Mouse (Mus musculus) intestine, embryonic 16.5 days (tissue): ENCODE results near the gene Rfc2. TPM values are rescaled to one million over a fixed set of nuclear protein-coding genes. Genes with fewer than 3 reads are reported as not detected.
A peak's percentile ranks its signal among the peaks of the same experiment; 100 is the strongest.
"Not testable (repeated sequence)": the region's sequence is repeated elsewhere in the genome, so short reads cannot be mapped to it uniquely, and the experiment has no call there.

ENCODE experiments used
- ATAC-seq: fragments of 200-750 bp; cut with Nextera tagmentation; 2 replicates; pipeline ENCODE4 v1.8.0; 2017; ENCODE audit warnings: moderate TSS enrichment, moderate library complexity
- H3K27ac ChIP-seq: fragments of 300-500 bp; sonication (generic); 2 replicates; pipeline ENCODE4 v1.5.1; 2014; ENCODE audit warnings: mild to moderate bottlenecking, low read length
- H3K27me3 ChIP-seq: fragments of 300-500 bp; sonication (generic); replicated peaks from 2 replicates; pipeline ENCODE4 v1.6.1; 2014; ENCODE audit warnings: low read length, control low read depth, mixed read lengths; ENCODE audit not compliant: control insufficient read depth, insufficient read depth
- H3K36me3 ChIP-seq: fragments of 300-500 bp; sonication (generic); 2 replicates; pipeline ENCODE4 v1.6.1; 2014; ENCODE audit warnings: low read length, control low read depth; ENCODE audit not compliant: control insufficient read depth, insufficient read depth
- H3K4me1 ChIP-seq: fragments of 300-500 bp; sonication (generic); 2 replicates; pipeline ENCODE4 v1.6.1; 2014; ENCODE audit warnings: low read length, control low read depth, mixed read lengths; ENCODE audit not compliant: control insufficient read depth, insufficient read depth
- H3K4me2 ChIP-seq: fragments of 300-500 bp; sonication (generic); 2 replicates; pipeline ENCODE4 v1.6.1; 2014; ENCODE audit warnings: low read depth, low read length, control low read depth
- H3K4me3 ChIP-seq: fragments of 300-500 bp; sonication (generic); 2 replicates; pipeline ENCODE4 v1.5.1; 2014; ENCODE audit warnings: mild to moderate bottlenecking, low read length
- H3K9ac ChIP-seq: fragments of 300-500 bp; sonication (generic); 2 replicates; pipeline ENCODE4 v1.6.1; 2014; ENCODE audit warnings: low read depth, low read length
- H3K9me3 ChIP-seq: fragments of 300-500 bp; sonication (generic); 2 replicates; pipeline ENCODE4 v1.6.1; 2016; ENCODE audit warnings: low read length, control low read depth; ENCODE audit not compliant: control insufficient read depth
- WGBS: fragments of 180-500 bp; shearing (Covaris S2); extraction: QIAGEN DNeasy Blood & Tissue Kit; methylation state at CpG from one replicate; pipeline ENCODE4 v1.1.7; 2014; 5-methylcytosine and 5-hydroxymethylcytosine counted together
- polyA plus RNA-seq: library from polyadenylated mRNA; unstranded; fragments of >200 nt; fragmentation: Nextera tagmentation; extraction: Ambion mirVana; gene quantifications from 2 replicates; pipeline ENCODE4 v1.2.1, GENCODE M21; 2015

Gene Rfc2
- polyA plus RNA-seq, 1 experiment from 2014 or later: 233 TPM

DNA sequence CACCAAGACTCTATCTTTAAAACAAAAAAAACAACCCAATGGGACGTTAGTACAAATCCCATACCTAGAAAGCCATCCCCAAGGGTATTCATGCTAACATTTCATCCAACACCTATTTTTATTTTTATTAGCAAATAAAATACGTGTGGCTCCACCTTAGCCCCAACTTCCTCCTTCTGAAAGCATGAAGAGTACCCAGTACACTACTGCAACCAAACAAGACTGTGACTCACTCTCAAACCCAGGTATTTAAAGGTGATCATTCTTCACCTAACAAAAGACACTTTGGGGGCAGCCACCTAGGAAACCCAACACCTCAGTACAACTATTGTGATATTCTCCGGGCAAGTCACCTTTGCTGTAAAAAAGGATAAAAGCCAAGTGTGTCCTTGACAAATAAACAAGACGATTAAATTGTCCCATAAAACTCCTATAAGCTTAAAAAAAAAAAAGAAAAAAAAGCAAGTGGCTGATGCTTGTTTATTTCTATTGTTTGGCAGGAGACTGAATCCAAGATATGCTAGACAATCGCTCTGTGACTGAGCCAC lies 56.7 kb downstream of the Rfc2 start:
- Histone ChIP-seq H3K27ac (no peak overlapping the region), H3K9me3 (no peaks in the 10 kb centered on the region), H3K4me3 (peak overlapping the region; percentile 94), H3K27me3 (no peaks in the 10 kb centered on the region), H3K4me2 (peak overlapping the region; percentile 55), H3K4me1 (0 out of 2 replicates have a peak, but pooled peaks cover 4% of the 10 kb centered on the region), H3K9ac (peak overlapping the region; percentile 99), H3K36me3 (peaks cover 5% of the 10 kb centered on the region; the same call in 1 of the 2 replicates)
- WGBS: 19% methylated on average over 5 of the region's 5 CpGs
- no peak for ATAC-seq

DNA sequence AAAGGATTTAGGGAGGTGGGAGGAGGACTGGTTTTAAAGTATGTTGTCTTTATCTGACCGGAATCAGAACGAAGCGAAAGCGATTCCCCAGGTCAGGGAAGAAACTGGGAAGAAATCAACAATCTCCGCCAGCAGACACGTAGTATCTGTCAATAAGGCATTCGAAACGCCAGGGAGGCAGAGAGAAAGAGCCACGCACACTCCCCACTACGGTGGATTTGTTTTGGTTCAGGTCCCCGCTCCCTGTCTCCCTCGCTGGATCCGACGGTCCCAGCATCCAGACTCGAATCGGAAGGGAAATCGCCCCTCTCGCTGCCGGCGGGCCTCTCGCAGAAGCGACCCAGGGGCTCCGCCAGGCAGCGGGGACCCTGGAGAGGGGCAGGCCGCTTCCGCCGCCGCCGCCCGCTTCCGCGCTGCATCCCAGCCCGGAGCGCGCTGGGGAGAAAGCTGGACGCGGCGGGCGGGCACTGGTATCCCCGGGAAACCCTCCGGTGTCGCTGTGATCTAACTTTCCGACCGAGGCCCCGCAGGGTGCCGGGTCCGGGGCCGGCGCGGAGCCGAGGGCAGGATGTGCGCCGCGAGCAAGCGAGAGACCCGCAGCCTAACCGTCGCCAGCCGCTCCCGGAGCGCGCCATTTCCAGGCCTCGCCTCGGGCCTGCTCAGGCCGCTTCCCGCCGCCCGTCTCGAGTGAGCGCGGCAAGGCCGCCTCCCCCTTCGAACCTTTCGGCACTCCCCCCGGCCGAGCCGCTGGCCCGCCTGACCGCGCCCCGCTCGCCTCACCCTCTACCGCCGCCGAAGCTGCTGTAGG lies 57.5 kb downstream of the Rfc2 start:
- ATAC-seq: peak; percentile 83
- H3K36me3 ChIP-seq: peaks cover 5% of the 10 kb centered on the region; the same call in 1 of the 2 replicates
- 0 out of 2 replicates have a peak, but pooled peaks cover 4% of the 10 kb centered on the region for H3K4me1 ChIP-seq
- H3K27me3 ChIP-seq: no peaks in the 10 kb centered on the region
- H3K9me3 ChIP-seq: no peaks in the 10 kb centered on the region
- peak overlapping the region; percentile 95 for H3K27ac ChIP-seq
- WGBS: under 1% methylated on average over 63 of the region's 85 CpGs
- peak overlapping the region; percentile 99 for H3K9ac ChIP-seq
- peak overlapping the region; percentile 94 for H3K4me3 ChIP-seq
- H3K4me2 ChIP-seq: peak overlapping the region; percentile 55

DNA sequence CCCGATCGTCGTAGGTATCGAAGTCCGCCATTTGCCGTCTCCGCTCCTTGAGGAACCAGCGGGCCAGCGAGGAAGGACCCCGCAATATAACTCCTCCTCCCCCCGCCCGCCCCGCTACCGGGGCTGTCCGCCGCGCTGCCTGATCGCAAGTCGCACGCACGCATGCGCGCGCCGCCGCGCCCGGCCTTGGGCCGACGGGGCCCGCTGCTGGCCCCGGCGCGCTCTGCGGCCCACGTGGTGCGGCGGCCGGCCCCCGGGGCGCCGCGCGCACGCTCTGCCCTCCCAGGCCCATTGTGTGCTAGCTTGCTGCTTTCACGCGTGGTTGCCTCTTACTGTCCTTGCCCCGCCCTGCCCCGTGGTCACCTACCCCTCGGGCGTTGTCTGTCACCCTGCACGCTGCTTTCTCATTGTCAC lies 58.1 kb downstream of the Rfc2 start, which contains the start of gene Eif4h:
Gene Eif4h, minus strand, starts transcription at position 222 of the 414 bp plus-strand sequence.
- Histone ChIP-seq H3K27ac (peak within 1 kb of the TSS; percentile 95), H3K4me2 (peak within 1 kb of the TSS; percentile 78), H3K4me1 (peaks cover 7% of the 10 kb centered on the region; the same call in 1 of the 2 replicates), H3K9ac (peak within 1 kb of the TSS; percentile 99), H3K27me3 (no peaks in the 10 kb centered on the region), H3K4me3 (peak within 1 kb of the TSS; percentile 94), H3K9me3 (no peaks in the 10 kb centered on the region), H3K36me3 (peaks cover 5% of the 10 kb centered on the region; the same call in 1 of the 2 replicates)
- under 1% methylated on average over 50 of the region's 52 CpGs for WGBS
- ATAC-seq: peak; percentile 93

DNA sequence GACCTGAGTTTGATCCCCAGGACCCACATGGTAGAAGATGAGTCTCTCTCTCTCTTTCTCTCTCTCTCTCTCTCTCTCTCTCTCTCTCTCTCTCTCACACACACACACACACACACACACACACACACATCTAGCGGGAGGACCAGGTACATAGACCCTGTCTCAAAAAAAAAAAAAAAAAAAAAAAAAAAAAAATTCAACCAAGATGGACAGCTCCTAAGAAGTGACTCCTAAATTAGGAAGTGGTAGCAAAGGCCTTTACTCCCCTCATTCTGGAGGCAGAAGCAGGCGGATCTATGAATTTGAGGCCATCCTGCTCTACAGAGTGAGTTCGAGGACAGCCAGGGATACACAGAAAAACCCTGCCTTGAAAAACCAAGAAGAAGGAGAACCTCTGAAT lies 59.2 kb downstream of the Rfc2 start:
- Histone ChIP-seq H3K4me1 (peaks cover 9% of the 10 kb centered on the region; the same call in 1 of the 2 replicates), H3K27me3 (no peaks in the 10 kb centered on the region), H3K36me3 (peaks cover 5% of the 10 kb centered on the region; the same call in 1 of the 2 replicates), H3K9ac (no peak overlapping the region), H3K9me3 (no peaks in the 10 kb centered on the region), H3K4me2 (no peak overlapping the region), H3K27ac (no peak overlapping the region), H3K4me3 (no peak overlapping the region)
- 93% methylated on average over 3 of the region's 3 CpGs for WGBS
- ATAC-seq: no peak

DNA sequence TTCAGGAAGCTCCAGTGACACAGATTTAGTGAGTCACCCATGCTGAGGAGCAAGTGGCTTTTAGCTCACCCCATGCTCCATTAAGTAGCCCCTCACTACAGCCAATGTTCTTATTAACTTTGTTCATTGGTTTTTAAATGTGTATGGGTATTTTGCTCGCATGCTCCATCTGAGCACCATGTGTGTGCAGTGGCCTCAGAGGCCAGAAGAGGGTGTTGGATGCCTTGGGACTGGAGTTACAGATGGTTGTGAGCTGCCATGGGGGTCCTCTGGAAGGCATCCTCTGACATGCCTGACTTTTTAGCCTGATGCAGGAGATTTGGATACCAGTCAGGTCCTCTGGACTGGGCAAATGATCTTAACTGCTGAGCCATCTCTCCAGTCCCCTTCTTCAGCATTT lies 63.0 kb downstream of the Rfc2 start:
- no peak overlapping the region for H3K4me2 ChIP-seq
- H3K27ac ChIP-seq: peak overlapping the region; percentile 43; the same call in 1 of the 2 replicates
- WGBS: 79% methylated on average over 1 of the region's 1 CpGs
- peaks cover 5% of the 10 kb centered on the region; the same call in 1 of the 2 replicates for H3K4me1 ChIP-seq
- no peak overlapping the region for H3K9ac ChIP-seq
- no peaks in the 10 kb centered on the region for H3K27me3 ChIP-seq
- H3K9me3 ChIP-seq: no peaks in the 10 kb centered on the region
- H3K4me3 ChIP-seq: no peak overlapping the region
- no peaks in the 10 kb centered on the region for H3K36me3 ChIP-seq
- no peak for ATAC-seq

DNA sequence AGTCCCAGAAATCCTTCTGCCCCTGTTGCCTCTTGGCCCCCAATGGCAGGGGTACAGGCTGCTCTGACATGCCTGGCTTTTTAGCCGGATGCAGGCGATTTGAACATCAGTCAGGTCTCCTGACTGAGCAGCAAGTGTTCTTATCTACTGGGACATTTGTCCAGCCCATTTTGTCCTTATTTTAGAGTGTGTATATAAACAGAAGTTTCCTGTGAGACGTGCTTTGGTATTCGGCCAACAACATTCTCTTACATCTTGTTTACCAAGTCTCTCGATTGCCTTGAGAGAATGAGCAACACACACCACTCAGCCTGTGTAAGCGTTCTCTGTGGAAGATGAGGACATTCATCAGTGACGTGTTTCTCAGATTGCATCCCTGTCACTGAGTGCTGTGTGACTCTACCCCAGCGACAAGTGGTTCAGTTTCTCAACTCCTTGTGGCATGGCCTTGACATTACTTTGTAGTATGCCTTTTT lies 63.5 kb downstream of the Rfc2 start:
- WGBS: 32% methylated on average over 8 of the region's 8 CpGs
- H3K4me3 ChIP-seq: no peak overlapping the region
- no peak overlapping the region for H3K4me2 ChIP-seq
- H3K27me3 ChIP-seq: no peaks in the 10 kb centered on the region
- peak overlapping the region; percentile 43; the same call in 1 of the 2 replicates for H3K27ac ChIP-seq
- no peaks in the 10 kb centered on the region for H3K9me3 ChIP-seq
- H3K36me3 ChIP-seq: no peaks in the 10 kb centered on the region
- peaks cover 5% of the 10 kb centered on the region; the same call in 1 of the 2 replicates for H3K4me1 ChIP-seq
- no peak overlapping the region for H3K9ac ChIP-seq
- ATAC-seq: peak; percentile 65

DNA sequence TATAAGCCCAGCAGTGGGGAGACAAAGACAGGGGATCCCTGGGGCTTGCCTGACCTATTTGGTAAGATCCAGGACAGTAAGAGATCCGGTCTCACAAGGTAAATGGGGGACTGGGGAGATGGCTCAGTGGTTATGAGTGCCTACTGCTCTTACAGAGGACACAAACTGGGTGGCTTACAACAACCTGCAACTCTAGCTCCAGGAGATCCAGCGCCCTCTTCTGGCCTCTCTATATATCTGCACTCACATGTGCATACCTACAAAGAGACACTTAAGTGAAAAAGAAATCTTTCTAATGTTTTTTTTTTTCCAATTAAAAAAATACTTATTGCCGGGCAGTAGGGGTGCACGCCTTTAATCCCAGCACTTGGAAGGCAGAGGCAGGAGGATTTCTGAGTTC lies 65.3 kb downstream of the Rfc2 start:
- Histone ChIP-seq H3K36me3 (no peaks in the 10 kb centered on the region), H3K4me3 (no peak overlapping the region), H3K9me3 (no peaks in the 10 kb centered on the region), H3K27me3 (no peaks in the 10 kb centered on the region), H3K9ac (no peak overlapping the region), H3K4me1 (peaks cover 5% of the 10 kb centered on the region; the same call in 1 of the 2 replicates), H3K4me2 (no peak overlapping the region), H3K27ac (no peak overlapping the region)
- WGBS: 73% methylated on average over 4 of the region's 4 CpGs
- no peak for ATAC-seq

DNA sequence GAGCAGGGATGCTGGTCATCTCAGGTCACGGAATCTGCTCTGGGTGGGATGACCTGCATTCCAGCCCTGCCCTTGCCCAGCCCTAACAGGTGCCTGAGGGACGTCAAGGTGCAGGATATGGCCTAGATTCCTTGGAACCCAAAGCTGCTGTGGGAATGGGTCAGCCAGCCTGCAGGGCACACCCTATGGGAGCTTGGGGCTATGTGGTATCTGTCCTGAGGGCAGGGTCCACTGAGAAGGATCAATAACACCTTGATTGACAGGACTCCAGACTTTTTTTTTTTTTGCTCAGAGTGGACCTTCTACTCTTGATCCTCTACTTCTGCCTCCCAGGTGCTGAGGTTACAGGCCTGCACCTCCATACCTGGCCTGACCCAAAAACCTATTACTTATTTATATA lies 66.2 kb downstream of the Rfc2 start:
- Histone ChIP-seq H3K4me3 (no peak overlapping the region), H3K4me1 (peaks cover 5% of the 10 kb centered on the region; the same call in 1 of the 2 replicates), H3K27me3 (no peaks in the 10 kb centered on the region), H3K9me3 (no peaks in the 10 kb centered on the region), H3K9ac (no peak overlapping the region), H3K27ac (no peak overlapping the region), H3K36me3 (no peaks in the 10 kb centered on the region), H3K4me2 (no peak overlapping the region)
- 77% methylated on average over 2 of the region's 2 CpGs for WGBS
- ATAC-seq: no peak

DNA sequence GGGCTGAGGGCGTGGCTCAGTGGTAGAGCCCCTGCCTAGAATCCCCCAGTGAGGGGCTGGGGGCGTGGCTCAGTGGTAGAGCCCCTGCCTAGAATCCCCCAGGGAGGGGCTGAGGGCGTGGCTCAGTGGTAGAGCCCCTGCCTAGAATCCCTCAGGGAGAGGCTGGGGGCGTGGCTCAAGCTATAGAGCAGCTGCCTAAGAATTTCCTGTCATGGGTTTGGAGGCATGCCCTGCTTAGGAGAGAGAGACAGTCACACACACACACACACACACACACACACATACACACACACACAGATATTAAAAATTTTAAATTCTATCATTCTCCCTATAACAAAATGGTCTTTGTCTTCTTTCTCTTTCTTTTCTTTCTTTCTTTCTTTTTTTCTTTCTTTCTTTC lies 67.8 kb downstream of the Rfc2 start:
- H3K4me1 ChIP-seq, H3K4me2 ChIP-seq, H3K9me3 ChIP-seq, H3K27ac ChIP-seq, H3K27me3 ChIP-seq, H3K9ac ChIP-seq, H3K36me3 ChIP-seq, H3K4me3 ChIP-seq: not testable (repeated sequence)
- WGBS: 77% methylated on average over 3 of the region's 4 CpGs
- ATAC-seq: 0 out of 2 replicates have a peak, but pooled peaks have one; percentile 35
